Mouse (Mus musculus) kidney, postnatal 36 days (tissue): Measurements from ENCODE around the gene Trim9.

ENCODE experiments used
- DNase-seq, 2 experiments: peaks; one replicate each; pipeline ENCODE4 v3.0.0; 2021 to 2022; ENCODE audit warnings: mixed read lengths in 2 of 2

Trim9 gene

GRCm38 (mm10) chr12:70249616-70250157 is 97.7 kb downstream of the Trim9 start:
- DNase-seq = no peak

DNA sequence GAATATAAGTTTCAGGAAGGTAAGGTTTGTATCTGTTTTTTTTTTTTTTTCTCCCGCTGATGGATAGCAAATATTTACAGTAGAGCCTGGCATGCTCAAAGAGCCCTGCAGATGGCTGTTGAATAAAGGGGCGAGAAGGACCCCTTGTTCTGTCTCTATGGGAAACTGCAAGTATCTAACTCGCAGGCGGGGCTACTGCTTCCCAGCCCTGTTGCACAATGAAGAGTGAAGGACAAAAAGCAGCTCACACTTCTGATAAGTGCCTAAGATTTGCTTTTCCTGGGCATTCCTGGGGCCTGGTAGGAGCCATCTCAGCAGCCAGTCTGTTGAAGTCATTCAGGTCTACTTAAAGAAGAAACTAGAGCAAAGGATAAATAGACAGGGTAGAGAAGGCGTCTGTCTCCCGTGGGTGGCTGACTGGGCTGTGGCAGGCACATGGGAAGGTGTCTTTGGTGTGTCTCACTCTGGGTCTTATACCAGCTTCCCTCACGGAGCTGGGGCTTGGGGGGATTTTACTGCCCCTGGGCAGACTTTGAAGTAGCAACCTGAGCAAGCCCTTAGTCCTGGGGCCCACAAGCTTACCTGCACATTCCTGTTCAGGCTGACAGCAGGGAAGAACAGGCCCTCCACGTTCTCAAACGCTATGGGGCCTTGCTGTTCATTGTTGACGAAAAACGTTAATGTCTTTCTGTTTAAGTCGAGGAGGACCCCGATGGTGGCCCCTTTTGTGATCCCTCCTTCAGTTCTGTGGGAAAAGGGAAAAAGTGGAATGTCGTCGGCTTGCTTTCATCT is 99.5 kb downstream of the Trim9 start:
- DNase-seq = no peak

DNA sequence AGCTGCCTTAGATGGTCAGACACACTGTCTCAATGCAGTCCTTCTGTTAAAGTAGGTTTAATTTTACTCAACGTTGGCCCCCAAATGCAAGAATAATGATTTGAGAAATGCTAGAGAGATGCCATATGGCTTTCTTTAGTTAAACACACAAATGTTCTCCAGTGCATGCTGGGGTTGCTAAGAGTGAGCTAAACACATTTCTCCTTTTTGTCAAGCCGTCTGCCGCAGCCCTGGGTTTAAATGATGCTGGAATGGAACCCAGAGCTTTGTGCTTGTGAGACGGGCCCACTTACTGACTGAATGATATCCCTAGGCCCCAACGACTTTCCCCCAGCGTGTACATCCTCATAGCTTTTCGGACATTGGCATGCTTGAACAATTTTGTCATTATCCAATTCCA is 104.9 kb downstream of the Trim9 start:
- DNase-seq = no peak

GRCm38 (mm10) chr12:70239741-70240140 is 107.7 kb downstream of the Trim9 start:
- DNase-seq = no peak

- no peak for DNase-seq
Observed at GRCm38 (mm10) chr12:70238604-70239003, 108.8 kb downstream of the Trim9 start.

DNA sequence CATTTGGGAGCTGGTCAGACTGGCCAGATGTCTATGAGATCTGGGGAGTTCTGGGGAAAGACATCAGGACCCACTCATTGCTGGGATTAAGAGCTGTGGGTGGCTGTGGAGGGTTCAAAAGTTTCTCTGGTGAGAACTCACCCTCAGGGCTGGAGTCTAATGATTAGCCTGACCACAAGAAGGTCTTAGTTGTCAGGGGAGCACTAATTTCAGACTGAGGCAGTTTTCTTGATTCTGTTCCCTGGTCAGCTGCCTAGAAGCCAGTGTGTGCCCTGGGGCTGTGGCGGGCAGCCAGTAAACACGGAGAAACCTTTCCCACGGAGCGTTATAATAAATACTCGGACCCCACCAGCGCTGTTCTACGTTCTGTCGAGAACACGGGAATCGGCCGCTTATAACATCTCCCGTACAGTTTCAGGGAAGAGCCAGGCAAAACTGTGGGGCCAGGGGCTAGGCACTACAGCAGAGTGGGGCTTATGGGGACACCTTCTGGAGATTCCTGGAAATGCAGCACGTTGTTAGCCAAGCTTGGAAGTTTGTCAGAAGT is 112.4 kb downstream of the Trim9 start:
- DNase-seq = peak; percentile 69 to 87

- DNase-seq = peak; percentile 56 to 77
Observed at GRCm38 (mm10) chr12:70234411-70234810, 113.0 kb downstream of the Trim9 start.

DNA sequence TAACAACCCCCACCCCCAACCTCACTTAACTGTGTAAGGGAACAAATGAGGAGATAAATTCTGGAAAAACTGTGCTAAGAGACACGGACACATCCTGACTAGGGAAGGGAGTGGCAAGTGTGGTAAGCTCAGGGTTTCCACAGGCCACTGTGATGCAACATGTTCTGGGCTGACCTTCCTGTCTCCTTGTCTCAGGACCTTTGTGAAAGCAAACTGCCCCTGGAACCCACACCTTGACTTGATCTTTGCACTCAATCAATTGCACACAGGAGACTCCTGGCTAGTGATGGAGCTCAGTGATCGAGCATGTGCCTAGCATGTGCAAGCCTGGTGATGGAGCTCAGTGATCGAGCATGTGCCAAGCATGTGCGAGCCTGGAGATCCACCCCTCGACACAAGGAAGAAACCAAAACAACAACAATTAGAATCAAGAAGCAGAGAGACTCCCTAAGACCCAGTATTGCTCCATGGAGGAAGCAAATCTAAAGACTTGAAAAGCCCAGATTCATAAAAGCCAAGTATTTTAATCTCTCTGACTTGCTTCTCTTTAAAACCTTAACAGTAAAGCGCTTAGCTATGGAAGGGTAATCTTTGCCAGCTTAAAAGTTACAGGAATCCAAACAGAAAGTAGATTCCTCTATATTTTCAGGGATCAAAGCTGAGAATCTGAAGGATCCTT is 113.6 kb downstream of the Trim9 start:
- no peak for DNase-seq

- no peak for DNase-seq
Observed at GRCm38 (mm10) chr12:70232020-70232544, 115.3 kb downstream of the Trim9 start.

- no peak for DNase-seq
Observed at GRCm38 (mm10) chr12:70231294-70231693, 116.1 kb downstream of the Trim9 start, which contains the start of gene Pygl. Gene Pygl, minus strand, starts transcription at chr12:70231488.

DNA sequence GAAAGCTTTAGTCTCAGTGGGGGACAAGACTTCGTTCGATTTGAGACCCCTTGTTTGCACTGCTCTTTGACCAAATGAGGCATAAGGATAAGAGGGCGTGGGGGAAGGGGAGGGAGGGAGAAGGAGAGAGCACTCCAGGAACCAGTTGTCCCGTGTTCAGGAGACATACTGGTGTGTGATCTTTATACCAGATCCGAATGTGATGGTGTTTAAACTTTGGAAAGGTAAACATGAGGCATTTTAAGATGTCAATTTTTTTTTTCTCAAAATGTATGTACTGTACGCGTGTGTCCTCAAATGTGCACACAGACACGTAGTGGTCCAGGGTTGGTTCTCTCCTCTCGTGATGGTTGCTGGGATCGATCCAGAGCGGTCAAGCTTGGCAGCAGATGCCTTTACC is 119.3 kb downstream of the Trim9 start:
- DNase-seq = no peak

DNA sequence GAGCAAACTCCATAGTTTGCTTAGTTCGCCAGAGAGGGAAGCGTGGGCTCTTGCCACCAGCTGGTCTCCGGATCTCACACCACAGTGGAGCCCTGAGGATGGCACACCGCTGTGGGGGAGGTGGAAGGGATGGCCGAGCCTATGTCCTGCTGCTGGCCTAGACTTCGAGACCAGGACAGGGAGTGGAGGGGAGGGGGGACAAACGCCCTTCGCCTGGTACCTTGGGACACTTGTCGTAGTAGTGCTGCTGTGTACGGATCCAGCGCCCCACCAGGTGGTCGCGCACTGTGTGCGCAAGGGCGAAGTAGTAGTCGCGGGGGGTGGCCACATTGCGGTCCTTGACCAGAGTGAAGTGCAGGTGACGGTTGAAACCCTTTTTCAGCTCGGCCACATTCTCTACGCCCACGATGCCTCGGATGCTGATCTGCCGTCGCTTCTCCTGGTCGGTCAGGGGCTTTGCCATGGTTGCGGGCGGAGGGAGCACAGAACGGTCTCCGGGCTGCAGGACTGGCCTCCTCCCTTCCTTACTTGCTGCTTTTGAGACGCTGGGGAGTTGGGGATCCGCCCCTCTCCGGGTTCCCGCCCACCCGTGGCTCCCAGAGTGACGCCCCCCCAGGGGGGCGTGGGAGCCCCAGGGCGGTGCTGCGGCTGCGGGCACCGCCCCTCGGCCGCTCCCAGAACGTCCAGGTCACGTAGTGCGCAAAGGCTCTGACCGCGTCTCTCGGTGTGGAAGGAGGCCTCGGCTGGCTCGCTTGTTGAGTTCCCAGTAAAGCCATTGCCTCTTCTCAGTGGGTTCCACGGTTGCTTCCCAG is 120.1 kb downstream of the Trim9 start:
- peak; percentile 80 to 86 for DNase-seq

DNA sequence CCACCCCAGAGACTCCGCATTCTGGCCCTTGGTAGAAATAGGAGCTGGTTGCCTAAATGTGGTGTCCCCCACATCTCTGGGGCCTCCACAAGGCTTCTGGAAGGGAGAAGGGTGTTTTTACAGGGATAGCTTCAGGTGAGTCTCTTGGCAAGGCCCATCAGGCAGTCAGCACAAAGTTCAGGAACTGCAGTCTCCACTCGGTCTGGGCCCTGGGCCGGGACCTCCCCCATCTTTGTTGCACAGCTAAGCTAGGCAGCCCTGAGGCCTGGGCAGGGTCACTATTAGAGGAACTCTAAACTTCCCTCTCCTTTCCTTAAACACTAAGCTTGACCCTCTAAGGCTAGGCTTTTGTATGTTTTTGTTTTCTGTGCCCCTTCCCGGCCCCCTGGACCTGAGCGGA is 120.8 kb downstream of the Trim9 start:
- DNase-seq = peak in 1 of 2 experiments; percentile 14

GRCm38 (mm10) chr12:70223331-70223730 is 124.1 kb downstream of the Trim9 start:
- no peak for DNase-seq

- DNase-seq = no peak
Observed at GRCm38 (mm10) chr12:70221425-70221824, 126.0 kb downstream of the Trim9 start.

- DNase-seq = no peak
Observed at GRCm38 (mm10) chr12:70218795-70219540, 128.4 kb downstream of the Trim9 start.

DNA sequence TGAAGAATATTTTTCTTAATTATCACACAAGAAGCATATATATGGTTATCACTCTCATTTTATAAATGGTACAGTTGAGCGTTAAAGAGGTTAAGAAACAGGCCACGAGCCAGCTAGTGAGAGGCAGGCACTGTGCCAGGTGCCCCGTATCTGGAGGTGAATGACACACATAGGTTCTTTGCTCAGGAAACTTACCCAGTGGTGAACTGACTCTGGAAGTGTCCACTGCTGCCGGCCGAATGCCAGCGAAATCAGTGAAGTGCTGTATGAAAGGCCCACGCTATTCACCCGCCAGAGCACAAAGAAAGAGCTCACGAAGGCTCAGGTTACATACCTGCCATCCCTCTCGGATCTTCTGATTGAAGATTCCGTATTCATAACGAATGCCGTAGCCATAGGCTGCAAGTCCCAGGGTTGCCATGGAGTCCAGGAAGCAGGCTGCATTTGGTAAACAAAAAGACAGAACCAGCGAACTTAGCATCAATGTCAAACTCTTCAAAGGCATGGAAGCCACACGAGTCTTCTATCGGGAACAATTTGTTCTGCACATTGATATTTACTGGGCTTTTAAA is 131.1 kb downstream of the Trim9 start:
- DNase-seq = peak in 1 of 2 experiments; percentile 43

- peak in 1 of 2 experiments; percentile 11 for DNase-seq
Observed at GRCm38 (mm10) chr12:70214281-70214680, 133.1 kb downstream of the Trim9 start.

DNA sequence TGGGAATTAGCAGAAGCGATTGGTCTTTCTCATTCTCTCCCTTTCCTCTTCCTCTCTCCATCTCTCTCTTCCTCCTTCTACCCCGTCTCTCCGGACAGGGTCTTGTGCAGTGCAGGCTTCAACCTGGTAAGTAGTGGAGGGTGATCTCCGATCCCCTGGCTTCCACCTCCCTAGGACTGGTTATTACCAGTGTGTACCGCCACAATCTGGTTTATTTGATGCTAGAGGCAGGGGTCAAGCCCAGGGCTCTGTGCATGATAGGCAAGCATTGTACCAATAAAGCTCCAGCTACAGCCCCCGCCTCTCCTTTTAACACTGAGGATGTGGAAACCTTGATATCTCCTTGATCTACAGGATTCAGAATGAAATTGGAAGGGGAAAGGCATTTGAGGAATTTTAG is 133.8 kb downstream of the Trim9 start:
- no peak for DNase-seq

GRCm38 (mm10) chr12:70212501-70212900 is 134.9 kb downstream of the Trim9 start:
- DNase-seq = no peak

- no peak for DNase-seq
Observed at GRCm38 (mm10) chr12:70208214-70208613, 139.2 kb downstream of the Trim9 start.
